Mouse (Mus musculus) left cerebral cortex, adult 6 months (tissue): ENCODE results near the gene Gsdmc3. TPM values are rescaled to one million over a fixed set of nuclear protein-coding genes. Genes with fewer than 3 reads are reported as not detected.

Source experiments
- long read RNA-seq, 2 experiments: library from polyadenylated mRNA; unstranded; transcript quantifications; one replicate each; pipeline ENCODE4 v2.0.0; 2019 to 2020
- polyA plus RNA-seq: library from polyadenylated mRNA; unstranded; fragments of <200 nt; fragmentation: Nextera tagmentation; gene quantifications from 2 replicates; pipeline ENCODE4 v1.2.3, GENCODE M21; 2021

Gene Gsdmc3
- not detected in 2 replicates for polyA plus RNA-seq
- long read RNA-seq, experiment 1, result 0 reads
- long read RNA-seq, experiment 2, result 0 reads

GRCm38 (mm10) chr15:63878458-63878857, at the start of gene Gsdmc3:
Gene Gsdmc3, minus strand, starts transcription at chr15:63878558.

GRCm38 (mm10) chr15:63912197-63912596, 33.8 kb upstream of the Gsdmc3 start, which contains the start of gene Gsdmc4:
Gene Gsdmc4, minus strand, starts transcription at chr15:63912297.

Other genes starting within 250 kb of the Gsdmc3 start
- not detected in 2 replicates for gene Gsdmc2, start 33.4 kb downstream of the Gsdmc3 start, polyA plus RNA-seq
- gene Gsdmc4, start 33.7 kb upstream of the Gsdmc3 start, polyA plus RNA-seq, result 0.10 TPM in 1 of 2 replicates, not detected in the other
- gene Fam49b, start 181.9 kb upstream of the Gsdmc3 start, polyA plus RNA-seq, result 52.1 and 165 TPM in 2 replicates